Mouse (Mus musculus) left cerebral cortex, postnatal 25 days (tissue): Measurements from ENCODE around the gene Ubash3b. TPM values are rescaled to one million over a fixed set of nuclear protein-coding genes. Genes with fewer than 3 reads are reported as not detected.

Experiments
- DNase-seq, 2 experiments: peaks; one replicate each; pipeline ENCODE4 v3.0.0; 2022; ENCODE audit warnings: low spot score in 2 of 2, mixed read lengths in 1 of 2
- intact Hi-C: fragments of 180-260 bp; cut with DNase I; formaldehyde crosslinking; loops from one replicate; pipeline ENCODE4 v1.15.1; 2025
- total RNA-seq, 2 experiments: library from RNA; stranded (reverse); gene quantifications; 2 replicates each; pipeline ENCODE4 v1.2.3; 2021

Ubash3b gene
- total RNA-seq, 2 experiments from 2014 or later, result 23.9 to 26.1 TPM

DNA sequence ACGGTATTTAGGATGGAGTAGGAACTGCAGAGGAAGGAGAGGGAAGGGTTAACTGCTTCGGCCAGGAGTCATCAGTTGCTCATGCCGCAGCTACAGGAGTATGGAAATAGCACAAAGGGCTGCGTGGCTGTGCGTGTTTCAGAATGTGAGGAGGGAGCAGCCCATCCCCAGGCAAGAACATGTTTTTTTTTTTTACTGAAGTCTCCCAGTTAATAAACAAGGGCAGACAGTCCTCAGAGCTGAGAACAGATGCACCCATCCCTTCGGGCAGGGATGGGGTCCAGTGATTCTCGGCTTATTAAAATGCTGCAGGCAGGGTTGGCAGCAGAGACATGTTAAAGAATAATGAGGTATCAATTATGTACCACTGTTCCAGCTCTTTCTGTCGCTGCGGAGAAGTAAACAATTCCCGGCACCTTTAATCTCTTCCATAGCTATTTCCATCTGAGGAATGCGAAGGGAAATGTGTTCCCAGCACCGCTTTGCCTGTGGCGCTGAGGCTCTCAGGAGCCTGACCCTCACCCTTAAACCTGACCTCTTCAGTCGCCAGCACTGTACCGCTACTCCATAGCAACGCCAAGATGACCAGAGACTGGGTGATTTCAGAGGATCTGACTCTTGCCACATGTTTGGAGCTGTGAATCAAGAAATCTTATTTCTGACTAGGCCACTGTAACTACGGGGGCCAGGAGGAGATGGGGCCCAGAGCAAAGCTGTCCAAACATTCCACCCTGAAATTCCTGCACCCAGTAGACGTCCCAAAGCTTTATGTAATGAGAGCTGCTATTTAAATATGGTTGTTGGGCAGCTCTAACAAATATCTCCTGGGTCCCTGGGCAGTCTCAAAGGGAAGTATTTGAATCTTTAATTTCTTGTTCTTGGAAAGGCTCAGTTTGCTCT lies 129.7 kb downstream of the Ubash3b start:
- peak in 1 of 2 experiments; percentile 10 for DNase-seq
- intact Hi-C loops, result no loop called here

DNA sequence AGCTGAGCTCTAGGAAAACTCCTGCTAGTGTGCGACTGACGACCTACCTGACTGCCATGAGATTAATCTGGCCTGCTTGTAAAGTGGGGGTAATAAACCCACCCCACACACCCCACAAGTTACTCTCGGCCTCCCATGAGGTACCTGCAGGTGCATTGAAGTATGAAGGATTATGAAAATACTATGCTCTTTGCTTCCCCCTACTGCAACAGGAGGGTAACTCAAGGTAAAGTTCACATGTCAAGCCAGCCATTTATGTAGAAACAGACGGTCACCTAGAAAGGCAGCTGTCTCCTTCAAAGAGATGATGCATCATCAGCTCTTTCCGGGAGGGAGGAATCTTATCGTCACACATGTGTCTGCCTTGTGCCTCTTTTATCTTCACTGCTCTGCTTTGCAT lies 131.7 kb downstream of the Ubash3b start:
- intact Hi-C loops, result no loop called here
- DNase-seq, result no peak

DNA sequence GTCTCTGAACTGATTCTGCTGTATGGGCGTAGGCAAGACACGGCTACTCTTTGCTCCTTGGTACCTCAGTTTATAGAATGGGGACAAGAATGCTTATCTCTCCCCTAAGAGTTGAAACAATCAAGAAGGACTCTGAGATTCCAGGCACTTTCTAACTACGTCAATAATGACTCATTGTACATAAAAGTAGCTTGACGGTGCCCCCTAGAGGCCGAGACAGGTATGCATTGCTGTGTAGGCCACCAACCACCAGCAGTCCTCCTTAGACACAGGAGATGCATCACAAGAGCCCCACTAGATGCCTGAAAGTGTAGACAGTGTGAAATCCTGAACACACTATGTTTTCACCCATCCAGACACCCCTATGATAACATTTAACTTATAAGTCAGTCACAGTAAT lies 133.0 kb downstream of the Ubash3b start:
- peak; percentile 53 to 74 for DNase-seq
- intact Hi-C loops, result loop anchor here (1.0 kb wide), 1 partner anchor 38 kb away; no protein-coding TSS in a partner anchor

DNA sequence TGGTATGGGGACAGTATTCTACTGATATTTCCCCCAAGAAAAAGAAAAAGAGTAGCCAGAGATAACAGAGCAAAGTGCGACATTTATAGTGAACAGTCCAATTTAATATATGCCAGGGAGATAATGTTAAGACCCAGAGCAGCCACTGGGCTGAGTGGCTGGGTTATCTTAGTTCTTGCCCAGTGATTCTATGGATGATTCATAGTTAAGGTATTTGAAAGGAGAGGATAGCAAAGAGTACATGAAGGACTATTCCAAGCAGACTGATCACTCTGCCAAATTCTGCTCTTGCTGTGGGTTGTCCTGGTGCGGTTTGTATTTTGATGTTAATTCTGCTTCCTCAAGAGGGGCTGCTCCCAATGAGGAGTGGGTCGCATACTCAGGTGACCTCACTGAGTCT lies 139.8 kb downstream of the Ubash3b start:
- DNase-seq, result no peak
- intact Hi-C loops, result no loop called here

DNA sequence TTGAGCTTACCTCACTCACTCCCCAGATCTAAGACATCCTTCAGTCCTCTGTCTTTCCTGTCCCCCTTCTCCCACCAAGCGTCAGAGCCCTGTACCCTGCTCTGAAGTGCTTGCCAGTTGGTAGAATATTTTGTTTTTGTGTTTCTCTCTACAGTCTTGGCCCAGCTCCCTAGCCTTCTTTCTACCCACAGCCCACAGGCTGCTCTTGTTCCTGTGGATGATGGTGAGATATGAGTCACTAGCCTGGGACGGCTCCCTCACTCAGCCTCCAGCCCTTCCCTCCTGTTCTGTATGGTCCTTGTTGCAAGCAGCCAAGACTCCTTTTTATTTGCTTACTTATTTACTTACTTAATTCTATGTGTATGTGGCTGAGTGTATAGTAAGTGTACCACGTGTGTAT lies 141.0 kb downstream of the Ubash3b start:
- DNase-seq, result peak; percentile 14 to 82
- intact Hi-C loops, result no loop called here

DNA sequence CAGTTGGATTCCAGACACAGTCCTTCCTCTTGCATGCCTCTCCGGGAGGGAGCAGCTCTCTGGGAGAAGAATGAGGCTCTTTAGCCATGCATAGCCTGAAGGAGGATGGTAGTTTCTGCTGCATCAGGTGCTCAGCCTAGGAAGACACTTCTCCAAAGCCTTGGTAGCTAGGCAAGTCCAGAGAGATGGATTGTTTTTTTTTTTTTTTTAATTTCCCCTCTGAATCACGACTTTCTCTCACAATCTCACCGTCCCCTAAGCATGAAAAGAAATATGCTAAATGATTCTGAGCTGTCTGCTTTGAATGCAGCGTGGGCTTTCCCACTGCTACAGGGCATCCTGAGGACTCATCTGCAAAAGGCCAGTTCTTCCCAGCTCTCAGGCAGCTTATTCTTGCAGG lies 147.0 kb downstream of the Ubash3b start:
- peak in 1 of 2 experiments; percentile 52 for DNase-seq
- intact Hi-C loops, result no loop called here

DNA sequence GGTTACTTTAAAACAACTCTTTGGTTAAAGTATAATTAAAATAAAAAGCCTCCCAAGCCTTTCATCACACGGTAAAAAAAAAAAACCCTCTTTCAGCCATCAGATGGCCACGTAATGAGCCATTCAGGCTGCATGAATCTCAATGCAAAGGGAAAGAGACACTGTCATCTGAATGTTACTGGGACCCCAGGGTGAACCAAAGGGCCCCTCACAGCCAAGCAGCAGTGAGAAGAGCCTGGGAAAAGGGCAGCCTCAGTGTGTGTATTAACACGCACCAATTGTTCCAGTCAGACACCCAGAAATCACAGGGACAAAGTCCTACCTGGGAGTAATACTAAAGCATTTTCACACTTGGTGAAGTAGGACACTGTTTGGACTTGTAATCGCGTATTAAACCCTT lies 149.0 kb downstream of the Ubash3b start:
- intact Hi-C loops, result no loop called here
- no peak for DNase-seq

DNA sequence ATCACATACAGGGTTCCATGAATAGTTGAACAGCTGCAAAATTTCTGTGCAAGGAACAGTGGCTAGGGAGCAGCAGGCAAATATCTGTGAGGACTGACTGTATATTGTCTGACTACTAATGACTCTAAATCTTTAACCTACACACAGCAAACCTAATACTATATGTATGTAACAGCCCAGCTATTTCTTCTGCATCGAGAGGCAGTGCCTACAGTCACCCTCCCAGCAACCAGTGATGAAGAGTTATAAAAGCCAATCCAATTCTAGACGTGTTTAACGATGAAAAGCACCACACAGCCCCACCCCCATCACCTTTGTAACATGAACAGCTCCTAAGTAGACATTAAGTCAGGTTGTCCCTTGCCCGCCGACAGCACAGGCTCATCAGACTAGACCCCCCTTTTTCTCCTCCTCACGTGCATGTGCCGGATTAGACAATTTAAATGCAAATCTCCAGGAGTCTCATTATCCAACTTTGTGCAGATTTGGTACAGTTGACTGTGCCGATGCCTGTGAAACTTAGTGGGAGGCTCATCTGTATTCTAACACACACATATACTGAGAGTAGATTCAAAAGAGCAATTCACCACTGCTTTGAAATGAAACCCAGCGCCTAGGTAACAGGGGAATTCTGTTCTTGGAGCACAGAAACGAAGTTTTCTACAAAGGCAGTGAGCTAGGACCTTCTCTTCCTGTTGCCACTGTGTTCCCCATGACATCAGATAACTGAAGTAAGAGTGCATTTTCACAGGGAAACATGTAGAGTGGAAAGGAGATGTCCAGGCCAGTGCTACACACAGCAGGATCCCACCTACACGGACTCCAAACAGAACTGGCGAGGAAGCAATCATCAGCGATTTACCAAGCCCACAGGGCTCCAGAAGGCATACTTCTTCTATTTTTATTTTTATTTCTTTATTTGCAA lies 149.7 kb downstream of the Ubash3b start:
- DNase-seq, result peak; percentile 39 to 71
- intact Hi-C loops, result no loop called here

DNA sequence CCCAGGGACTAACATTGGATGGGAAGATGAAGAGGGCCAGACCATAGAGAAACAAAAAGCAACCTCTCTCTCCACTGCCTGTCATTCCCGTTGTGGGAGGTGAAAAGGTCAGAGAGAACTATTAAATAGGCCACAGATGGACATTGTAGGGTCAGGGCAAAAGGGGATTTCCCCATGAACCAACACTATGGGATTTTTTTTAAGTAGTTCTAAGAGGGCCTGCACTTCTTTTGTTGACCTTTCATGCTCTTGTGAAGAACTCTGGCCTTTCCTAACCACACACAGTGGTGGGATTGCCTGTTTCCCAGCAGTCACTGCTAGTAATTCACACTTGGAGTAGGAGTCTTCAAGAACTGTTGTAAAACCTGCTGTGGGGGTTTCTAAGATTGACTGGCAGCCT lies 153.7 kb downstream of the Ubash3b start:
- DNase-seq, result no peak
- intact Hi-C loops, result no loop called here

DNA sequence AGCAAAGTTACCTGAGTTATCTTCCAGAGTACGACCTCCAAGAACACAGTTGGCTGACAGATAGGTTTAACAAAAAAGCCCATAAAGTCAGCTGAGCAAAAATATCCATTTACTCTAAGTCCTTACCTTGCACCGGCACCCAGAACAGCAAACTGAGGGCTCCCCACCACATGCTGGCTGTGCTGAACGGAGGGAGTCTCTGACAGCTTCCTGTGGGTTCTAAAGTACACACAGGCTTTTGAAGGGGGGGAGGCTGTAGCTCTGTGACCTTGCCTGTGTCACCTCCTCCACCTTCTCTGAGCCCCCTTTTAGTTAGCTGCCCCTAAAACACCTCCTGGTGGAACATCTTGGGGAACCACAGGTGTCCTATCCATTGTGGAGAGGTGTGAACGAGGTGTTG lies 157.1 kb downstream of the Ubash3b start, which contains the start of gene Crtam:
Gene Crtam (minus strand): TSS at position 214 of the 400 bp plus-strand sequence.
- intact Hi-C loops, result no loop called here

DNA sequence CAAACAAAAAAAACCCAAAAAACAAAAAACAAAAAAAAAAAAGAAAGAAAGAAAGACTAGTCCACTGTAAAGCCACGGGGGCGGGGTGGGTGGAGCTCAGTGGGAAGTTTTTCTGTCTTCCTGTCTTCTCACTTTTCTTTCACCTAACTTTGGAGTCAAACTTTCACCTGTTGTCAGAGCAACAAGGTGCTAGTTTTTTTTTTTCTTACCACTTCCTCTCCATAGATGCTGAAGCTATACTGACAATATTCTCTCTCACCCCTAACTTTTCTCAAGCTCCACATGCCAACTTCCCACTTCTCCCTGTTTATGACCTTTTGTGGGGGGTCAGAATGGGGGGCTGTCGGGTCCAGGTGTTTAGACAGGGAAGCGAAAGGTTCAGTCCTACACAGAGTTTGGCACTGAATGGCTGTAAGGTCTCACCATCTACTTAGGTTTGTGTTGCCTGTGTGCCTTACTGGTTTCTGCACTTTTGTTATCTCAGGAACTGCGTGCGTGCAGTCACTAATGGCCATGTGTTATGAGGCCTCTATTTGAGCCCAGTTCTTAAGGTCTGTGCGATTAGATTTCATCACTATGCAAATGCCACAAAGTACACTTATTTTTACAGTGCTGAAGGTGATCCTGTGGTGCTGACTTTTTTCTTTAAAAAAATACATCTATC lies 164.2 kb downstream of the Ubash3b start:
- intact Hi-C loops, result no loop called here
- no peak for DNase-seq

More for the DNA sequence above, 157.1 kb downstream of the Ubash3b start, which contains the start of gene Crtam:
- DNase-seq, result no peak

DNA sequence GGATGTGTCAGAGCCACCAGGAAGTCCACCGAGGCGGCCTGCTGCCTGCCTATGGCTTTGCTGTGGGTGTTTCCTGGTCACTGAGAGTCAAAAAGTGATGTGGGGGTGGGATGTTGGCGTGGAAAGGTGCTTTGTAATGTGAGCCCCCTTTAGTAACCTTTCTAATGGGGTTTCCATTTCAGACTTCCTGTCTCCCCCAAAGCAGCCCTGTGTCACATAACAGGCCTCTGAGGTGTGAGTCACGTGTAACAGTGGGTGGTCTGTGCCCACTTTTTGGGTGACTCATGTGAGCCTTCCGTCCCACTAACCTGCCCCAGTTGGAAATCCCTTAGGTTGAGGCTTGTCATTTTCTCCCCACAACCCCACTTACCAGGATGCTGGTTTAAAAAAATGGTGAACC lies 167.4 kb downstream of the Ubash3b start:
- intact Hi-C loops, result no loop called here
- DNase-seq, result no peak

DNA sequence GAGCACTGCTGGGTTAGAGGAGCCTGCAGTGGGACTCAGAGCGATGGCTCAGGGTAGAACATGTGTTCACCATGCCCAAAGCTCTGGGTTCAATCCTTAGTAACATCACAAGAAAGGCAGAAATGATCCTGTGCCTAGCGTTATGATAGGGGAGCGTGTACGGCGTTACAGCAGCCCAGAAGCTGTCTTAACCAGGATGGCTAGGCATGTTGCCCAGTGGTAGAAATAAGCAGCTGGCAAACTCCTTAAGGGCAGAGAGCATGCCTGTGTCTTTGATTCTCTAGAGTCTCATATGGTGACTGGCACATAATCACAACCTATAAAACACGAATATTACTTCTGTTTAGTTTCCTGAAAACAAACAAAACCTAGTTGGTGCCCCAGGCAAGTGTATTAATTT lies 170.0 kb downstream of the Ubash3b start:
- intact Hi-C loops, result loop anchor here (2.0 kb wide), 1 partner anchor 191 kb away; no protein-coding TSS in a partner anchor
- no peak for DNase-seq

DNA sequence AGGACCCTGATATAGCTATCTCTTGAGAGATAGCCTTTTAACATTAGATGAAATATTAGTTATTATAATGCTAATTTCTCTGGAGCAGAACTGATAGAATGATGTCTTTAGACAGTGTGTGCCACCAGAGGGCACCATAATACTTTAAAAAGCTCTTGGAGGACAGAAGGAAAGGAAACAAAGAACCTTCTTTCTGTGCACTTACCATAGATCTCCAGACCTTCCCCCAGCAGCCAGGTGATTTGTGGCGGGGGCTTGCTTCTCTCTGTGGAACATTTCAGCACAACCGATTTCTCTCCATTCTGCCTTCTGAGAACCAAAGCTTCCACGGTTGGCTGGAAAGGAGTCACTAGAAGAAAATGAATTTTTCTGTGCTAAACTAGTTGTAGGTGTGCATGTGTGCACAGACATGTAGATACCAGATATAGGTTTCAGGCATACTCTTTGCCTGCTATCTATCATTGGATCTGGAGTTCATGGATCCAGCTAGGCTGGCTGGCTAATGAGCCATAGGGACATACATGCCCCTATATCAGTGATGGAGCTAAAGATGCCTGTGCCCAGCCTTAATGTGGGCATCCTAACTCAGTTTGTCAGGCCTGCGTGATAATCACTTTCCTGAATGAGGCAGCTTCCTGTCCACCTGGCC lies 171.4 kb downstream of the Ubash3b start:
- DNase-seq, result peak; percentile 72 to 74
- intact Hi-C loops, result loop anchor here (1.0 to 2.0 kb wide), 3 partner anchors 38 to 200 kb away; no protein-coding TSS in a partner anchor

DNA sequence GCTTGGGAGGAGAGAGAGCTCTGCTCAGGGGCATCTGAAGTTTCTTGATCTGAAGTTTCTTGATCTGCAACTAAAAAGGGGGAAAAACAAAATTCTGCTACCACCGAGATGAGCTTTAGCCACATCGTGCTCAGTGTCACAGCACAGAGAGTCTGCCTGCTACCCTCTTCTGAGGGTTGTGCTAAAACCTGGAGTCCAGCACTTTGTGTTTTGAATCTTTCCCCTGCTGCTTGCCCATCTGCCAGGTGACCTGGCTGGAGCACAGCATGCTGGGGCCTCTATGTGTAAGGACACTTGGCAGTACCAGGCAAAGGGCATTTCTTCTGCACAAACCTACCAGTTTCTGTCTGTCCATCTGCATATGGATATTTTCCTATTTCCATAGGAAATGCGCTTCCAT lies 177.2 kb downstream of the Ubash3b start:
- DNase-seq, result no peak
- intact Hi-C loops, result no loop called here

DNA sequence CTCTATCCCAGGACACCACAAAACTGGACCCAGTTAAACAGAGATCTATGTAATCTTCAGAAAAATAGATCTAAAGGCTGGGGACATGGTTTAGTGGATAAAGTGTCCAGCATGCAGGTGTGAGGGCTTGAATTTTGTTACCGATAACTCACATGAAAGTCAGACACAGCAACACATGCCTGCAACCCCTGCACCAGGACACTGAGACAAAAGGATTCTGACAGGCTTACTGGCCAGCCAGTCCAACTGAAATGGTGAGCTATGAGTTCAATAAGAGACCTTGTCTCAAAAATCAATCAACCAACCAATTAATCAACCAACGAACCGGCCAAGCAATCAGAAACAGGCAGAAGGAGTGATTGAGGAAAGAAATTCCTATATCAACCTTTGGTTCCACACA lies 177.7 kb downstream of the Ubash3b start:
- intact Hi-C loops, result no loop called here

DNA sequence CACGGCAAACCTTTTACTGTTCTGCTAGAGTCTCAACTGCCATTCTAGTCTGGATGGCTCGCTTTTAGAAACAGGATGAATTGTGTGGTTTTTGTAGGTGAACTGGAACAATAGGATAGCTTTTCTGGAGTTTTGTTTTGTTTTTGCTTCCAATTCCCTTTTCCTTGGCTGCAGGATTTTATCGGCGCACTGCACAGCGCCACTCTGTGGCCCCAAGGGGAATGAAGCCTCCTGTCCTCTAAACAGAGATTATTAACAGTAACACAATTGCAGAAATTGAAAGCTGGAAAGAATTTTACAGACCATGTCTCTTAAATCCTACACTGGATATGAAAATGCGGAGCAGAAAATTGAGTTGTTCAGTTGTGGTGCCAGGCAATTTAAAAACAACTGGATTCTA lies 179.0 kb downstream of the Ubash3b start:
- peak; percentile 35 to 37 for DNase-seq
- intact Hi-C loops, result loop anchor here (1.0 kb wide), 1 partner anchor 146 kb away; no protein-coding TSS in a partner anchor

More for the DNA sequence above, 177.7 kb downstream of the Ubash3b start:
- no peak for DNase-seq

DNA sequence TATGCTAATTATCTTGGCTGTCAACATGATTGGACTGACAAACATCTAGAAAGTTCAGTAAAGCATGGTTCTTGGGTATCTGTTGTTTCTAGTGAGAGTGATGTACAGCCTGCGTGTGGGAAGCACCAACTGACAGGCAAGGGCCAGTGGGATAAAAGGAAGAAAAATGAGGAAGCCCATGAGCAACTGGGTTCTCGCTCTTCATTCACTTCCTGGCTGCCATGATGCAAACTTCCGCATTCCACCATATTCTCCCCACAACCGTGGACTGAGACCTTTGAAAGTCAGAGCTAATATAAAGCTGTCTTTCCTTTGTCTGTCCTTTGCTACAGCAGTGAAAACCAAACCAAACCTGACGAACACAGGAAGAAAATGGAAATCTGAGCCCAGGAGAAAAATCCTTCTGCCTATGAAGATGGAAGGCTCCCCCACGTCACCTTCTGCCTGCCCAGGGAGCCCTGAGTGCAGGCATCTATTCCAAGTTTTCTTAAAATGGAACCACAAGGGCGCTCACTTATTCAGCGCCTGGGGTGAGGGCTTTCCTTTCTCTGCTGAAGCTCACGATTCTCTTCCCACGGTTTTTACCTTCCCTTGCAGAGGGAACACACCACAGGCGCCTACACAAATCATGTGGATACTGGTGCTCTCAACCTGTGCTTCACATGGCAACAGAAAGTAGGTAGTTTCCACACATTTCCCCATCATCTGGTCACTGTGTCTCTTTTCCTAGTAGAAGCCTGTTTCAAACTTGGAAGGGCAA lies 187.3 kb downstream of the Ubash3b start:
- intact Hi-C loops, result no loop called here
- peak in 1 of 2 experiments; percentile 60 for DNase-seq

DNA sequence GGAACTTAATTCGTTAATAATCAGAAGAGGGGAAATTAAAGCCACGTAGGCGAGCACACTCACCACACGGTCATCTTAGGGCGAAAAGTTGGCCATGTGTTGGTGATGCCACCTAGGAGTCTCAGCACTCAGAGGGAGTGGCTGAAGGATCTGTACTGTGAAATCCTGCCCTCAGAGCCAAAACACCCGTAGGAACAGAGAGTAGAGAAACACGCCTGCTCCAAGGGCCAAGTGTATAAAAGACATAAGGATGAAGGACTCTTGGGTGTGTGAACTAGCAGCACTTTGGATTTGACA lies 197.1 kb downstream of the Ubash3b start:
- intact Hi-C loops, result no loop called here
- DNase-seq, result no peak
